Mouse (Mus musculus): ENCODE measurements around the gene Mphosph9. TPM values are rescaled to one million over a fixed set of nuclear protein-coding genes. Genes with fewer than 3 reads are reported as not detected.
"Not testable (repeated sequence)": the region's sequence is repeated elsewhere in the genome, so short reads cannot be mapped to it uniquely, and the experiment has no call there.

Gene Mphosph9
- polyA plus RNA-seq, 1 experiment from 2014 or later = 23.5 TPM

DNA sequence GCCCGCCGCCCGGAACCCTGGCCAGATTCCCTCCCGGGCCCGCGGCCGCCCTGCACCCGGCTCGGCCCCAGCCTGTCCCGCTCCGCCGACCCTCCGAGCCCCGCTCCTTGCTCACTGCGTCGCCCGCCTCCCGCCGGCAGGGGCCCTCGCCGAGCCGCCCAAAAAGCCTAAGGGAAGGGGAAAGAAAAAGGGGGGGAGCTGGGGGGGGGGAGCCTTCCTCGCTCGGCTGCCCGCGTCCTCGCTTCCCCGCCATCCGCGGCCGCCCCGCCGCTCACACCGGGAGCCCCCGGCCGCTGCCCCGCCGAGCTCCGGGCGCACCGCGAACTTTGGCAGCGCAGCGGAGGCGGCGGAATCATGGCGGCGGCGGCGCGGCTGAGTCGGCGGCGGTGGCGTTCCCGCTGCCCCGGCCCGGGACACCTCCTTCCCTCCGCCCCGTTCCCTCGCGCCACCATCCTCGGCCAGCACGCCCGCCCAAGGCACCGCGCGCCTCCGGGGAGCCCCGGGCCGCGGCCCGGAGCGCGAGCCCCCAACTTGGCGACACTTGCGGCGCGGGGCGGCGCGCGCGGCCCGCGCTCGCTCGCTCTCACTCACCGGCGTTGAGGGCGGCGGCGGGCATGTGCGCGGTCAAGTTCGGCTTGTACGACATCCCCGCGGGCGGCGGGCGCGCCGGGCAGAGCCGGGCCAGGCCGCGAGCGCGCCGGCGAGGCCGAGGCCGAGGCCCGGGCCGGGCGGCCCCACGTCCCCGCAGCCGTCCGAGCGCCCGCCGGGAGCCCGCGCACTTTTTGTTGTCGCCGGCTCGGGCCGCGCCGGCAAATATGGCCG is 26.2 kb upstream of the Mphosph9 start:
- H3K27me3 ChIP-seq (ENCODE audit: low read depth, poor library complexity, severe bottlenecking) = no peaks in the 10 kb centered on the region
- DNase-seq (ENCODE audit: low spot score) = peak; percentile 74
- under 1% methylated on average over 105 of the region's 132 CpGs for WGBS
- peak overlapping the region; percentile 100 for H3K27ac ChIP-seq
- H3K4me1 ChIP-seq = peaks cover 35% of the 10 kb centered on the region
- no peaks in the 10 kb centered on the region for H3K9me3 ChIP-seq (replicated peaks)
- peak overlapping the region; percentile 100 for H3K4me3 ChIP-seq
- H3K36me3 ChIP-seq = peaks cover 34% of the 10 kb centered on the region

DNA sequence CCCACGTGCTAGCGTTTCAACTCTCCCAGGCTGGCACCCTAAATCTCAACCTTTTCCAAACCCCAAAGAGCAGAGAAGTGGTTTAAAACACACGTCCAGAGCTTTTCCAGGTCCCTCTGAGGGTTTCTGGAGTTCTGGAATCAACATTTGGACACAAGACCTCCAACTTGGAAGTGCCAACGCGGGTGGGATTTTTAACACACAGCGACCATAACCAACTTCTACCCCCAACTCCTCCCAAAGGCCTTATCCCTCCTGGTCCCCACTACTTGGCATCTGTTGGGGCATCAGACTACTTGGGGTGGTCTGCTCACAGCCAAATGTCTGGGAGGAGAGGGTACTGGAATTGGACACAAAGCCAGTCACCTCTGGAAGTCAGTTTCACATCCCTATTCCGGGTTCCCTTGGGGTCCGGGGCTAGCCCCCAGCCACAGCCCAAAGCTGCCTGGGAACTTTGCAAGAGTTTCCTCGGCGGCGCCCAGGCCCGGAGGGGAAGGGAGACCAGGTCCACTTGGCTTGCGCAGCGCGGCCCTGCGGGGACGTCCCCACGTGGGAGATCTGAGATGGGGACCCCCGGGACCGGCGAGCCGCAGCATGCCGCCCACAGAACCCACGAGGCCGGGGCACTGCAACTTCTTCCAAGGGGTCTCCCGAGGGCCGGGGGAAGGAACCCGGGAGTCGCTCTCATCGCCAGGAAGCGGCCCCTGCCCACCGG is 25.4 kb upstream of the Mphosph9 start:
- 0% methylated on average over 32 of the region's 32 CpGs for WGBS
- Histone ChIP-seq H3K27ac (peak overlapping the region; percentile 100), H3K4me1 (peaks cover 35% of the 10 kb centered on the region), H3K4me3 (peak overlapping the region; percentile 100), H3K36me3 (peaks cover 42% of the 10 kb centered on the region), H3K27me3 (ENCODE audit: low read depth, poor library complexity, severe bottlenecking) (no peaks in the 10 kb centered on the region), H3K9me3 (replicated peaks) (no peaks in the 10 kb centered on the region)
- DNase-seq (ENCODE audit: low spot score) = peak; percentile 69

DNA sequence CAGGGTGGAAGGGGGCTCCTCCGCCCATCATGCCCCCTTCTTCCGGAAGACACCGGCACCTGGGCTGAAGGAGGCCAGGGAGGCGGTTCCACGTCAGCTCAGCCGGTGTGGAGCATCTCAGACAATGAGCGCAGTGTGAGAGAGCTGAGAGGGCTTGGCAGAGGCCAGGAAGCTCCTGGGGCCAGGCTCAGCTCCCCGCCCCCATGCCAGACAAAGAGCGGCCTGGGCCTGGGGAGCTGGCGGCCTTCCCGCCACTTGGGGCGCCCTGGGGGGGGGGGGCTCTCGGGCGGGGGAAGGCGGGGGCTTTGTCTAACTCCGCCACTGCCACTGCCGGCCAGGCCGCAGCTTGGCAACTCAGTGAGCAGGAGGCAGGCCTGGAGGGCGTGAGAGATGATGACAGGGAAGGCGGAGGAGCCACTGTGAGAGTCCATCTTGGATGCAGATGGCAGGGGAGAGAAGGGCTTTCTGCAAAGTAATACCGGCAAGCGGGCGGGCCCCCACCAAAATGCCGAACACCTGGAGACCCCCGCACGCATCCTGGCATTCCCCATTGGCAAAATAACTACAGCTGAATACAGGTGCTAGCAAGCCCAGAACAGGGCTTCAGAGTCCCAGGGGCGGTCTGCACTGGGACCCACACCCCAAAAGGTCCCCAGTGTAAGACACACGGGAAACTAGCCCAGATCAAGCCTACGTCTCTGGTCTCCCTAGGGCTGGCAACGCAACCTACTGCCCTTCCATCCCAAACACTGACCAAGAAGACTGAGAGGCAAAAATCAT is 24.6 kb upstream of the Mphosph9 start:
- H3K4me3 ChIP-seq = peak overlapping the region; percentile 100
- peaks cover 49% of the 10 kb centered on the region for H3K36me3 ChIP-seq
- H3K4me1 ChIP-seq = peaks cover 35% of the 10 kb centered on the region
- WGBS = under 1% methylated on average over 30 of the region's 30 CpGs
- H3K27me3 ChIP-seq (ENCODE audit: low read depth, poor library complexity, severe bottlenecking) = no peaks in the 10 kb centered on the region
- DNase-seq (ENCODE audit: low spot score) = peak; percentile 92
- H3K9me3 ChIP-seq (replicated peaks) = no peaks in the 10 kb centered on the region
- peak overlapping the region; percentile 100 for H3K27ac ChIP-seq

DNA sequence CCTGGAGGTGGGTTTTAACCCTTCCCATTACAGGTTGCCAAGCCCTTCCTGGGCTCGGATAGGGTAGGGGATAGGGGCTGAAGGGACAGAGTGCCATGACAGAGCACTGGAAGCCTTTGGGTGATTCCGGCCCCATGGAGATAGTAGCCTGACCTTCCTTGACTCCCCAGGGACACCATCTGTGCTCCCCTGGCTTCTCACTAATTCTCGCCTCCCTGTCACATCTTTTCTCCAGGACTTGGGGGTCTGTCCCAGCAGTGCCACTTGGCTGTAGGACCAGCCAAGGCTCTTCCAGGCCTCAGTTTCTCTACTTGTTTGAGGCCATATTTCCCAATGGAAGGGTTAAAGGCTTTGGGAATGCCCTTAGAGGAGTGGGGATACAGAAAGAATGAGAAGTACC is 23.8 kb upstream of the Mphosph9 start:
- 51% methylated on average over 3 of the region's 3 CpGs for WGBS
- peak overlapping the region; percentile 100 for H3K4me3 ChIP-seq
- no peaks in the 10 kb centered on the region for H3K27me3 ChIP-seq (ENCODE audit: low read depth, poor library complexity, severe bottlenecking)
- peaks cover 56% of the 10 kb centered on the region for H3K36me3 ChIP-seq
- no peaks in the 10 kb centered on the region for H3K9me3 ChIP-seq (replicated peaks)
- H3K4me1 ChIP-seq = peaks cover 35% of the 10 kb centered on the region
- peak; percentile 51 for DNase-seq (ENCODE audit: low spot score)
- peak overlapping the region; percentile 100 for H3K27ac ChIP-seq

GRCm38 (mm10) chr5:124351111-124351560 is 23.4 kb upstream of the Mphosph9 start:
- peaks cover 61% of the 10 kb centered on the region for H3K36me3 ChIP-seq
- no peaks in the 10 kb centered on the region for H3K27me3 ChIP-seq (ENCODE audit: low read depth, poor library complexity, severe bottlenecking)
- 33% methylated on average over 7 of the region's 7 CpGs for WGBS

DNA sequence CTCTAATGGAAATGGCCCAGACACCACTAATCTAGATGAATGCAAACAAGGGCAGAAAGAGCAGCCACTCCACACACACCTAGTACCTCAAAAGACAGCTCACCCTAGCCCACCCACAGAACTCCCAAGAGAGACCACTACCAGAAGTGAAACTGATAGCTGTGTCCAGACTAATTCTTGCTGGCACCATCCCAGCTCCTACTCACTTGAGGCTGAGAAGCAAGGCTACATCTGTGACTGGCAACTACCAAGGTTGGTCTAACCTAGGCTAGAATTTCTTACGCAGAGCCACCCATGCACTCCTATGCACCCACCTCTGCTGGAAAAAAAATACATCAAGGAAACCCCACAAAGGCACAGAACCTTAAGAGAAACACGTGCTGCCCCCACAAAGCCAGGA is 22.6 kb upstream of the Mphosph9 start:
- Histone ChIP-seq H3K27ac (peak overlapping the region; percentile 100), H3K36me3 (peaks cover 64% of the 10 kb centered on the region), H3K27me3 (ENCODE audit: low read depth, poor library complexity, severe bottlenecking) (no peaks in the 10 kb centered on the region), H3K4me1 (peaks cover 35% of the 10 kb centered on the region), H3K4me3 (peak overlapping the region; percentile 100), H3K9me3 (replicated peaks) (no peaks in the 10 kb centered on the region)
- 92% methylated on average over 2 of the region's 2 CpGs for WGBS
- DNase-seq (ENCODE audit: low spot score) = no peak

More at GRCm38 (mm10) chr5:124351111-124351560, 23.4 kb upstream of the Mphosph9 start:
- peak; percentile 63 for DNase-seq (ENCODE audit: low spot score)
- peak overlapping the region; percentile 100 for H3K4me3 ChIP-seq
- no peaks in the 10 kb centered on the region for H3K9me3 ChIP-seq (replicated peaks)
- peak overlapping the region; percentile 100 for H3K27ac ChIP-seq
- peaks cover 35% of the 10 kb centered on the region for H3K4me1 ChIP-seq

DNA sequence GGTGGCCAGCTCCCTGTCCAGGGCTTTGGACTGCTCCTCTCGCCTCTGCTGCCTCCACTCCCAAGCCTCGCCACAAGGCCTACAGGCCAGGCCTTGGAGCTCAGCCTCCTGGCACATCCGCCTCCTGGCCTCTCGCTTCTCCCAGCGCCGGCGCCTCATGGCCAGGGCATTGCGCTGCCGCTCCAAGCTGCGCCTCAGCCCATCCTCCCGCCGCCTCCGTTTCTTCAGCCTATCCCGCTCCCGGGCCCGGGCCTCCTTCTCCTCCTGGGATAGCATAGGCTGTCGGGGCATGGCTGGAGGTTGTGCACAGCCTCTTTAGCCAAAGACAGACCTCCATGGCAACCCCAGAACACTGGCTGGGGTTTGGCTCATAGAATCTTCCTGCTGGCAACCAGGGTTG is 21.4 kb upstream of the Mphosph9 start:
- no peaks in the 10 kb centered on the region for H3K27me3 ChIP-seq (ENCODE audit: low read depth, poor library complexity, severe bottlenecking)
- H3K9me3 ChIP-seq (replicated peaks) = no peaks in the 10 kb centered on the region
- peaks cover 76% of the 10 kb centered on the region for H3K36me3 ChIP-seq
- H3K4me1 ChIP-seq = peaks cover 33% of the 10 kb centered on the region
- no peak for DNase-seq (ENCODE audit: low spot score)
- H3K27ac ChIP-seq = peak overlapping the region; percentile 56; the same call in 1 of the 2 replicates
- whole genome bisulfite sequencing = 95% methylated on average over 17 of the region's 17 CpGs
- no peak overlapping the region for H3K4me3 ChIP-seq

DNA sequence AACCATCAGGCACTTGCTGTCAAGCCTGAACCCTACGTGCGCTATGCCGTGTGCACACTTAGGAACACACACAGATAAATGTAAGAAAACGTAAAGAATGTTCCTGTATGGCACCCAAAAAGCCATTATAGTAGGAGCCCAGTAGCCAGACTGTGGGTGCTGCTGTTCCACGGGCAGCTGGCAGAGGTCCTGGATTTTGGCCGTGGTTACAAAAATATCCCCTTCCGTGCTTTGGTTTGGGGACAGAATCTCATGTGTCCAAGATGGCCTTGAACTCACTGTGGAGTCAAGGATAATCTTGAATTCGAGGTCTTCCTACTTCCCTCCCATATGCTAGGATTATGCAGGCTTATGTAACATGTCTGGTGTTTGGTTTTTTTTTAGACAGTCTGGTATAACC is 15.1 kb upstream of the Mphosph9 start:
- no peaks in the 10 kb centered on the region for H3K27me3 ChIP-seq (ENCODE audit: low read depth, poor library complexity, severe bottlenecking)
- H3K4me3 ChIP-seq = no peak overlapping the region
- peaks cover 20% of the 10 kb centered on the region for H3K4me1 ChIP-seq
- no peaks in the 10 kb centered on the region for H3K9me3 ChIP-seq (replicated peaks)
- DNase-seq (ENCODE audit: low spot score) = no peak
- WGBS = 86% methylated on average over 8 of the region's 8 CpGs
- no peak overlapping the region for H3K27ac ChIP-seq
- H3K36me3 ChIP-seq = peaks cover 50% of the 10 kb centered on the region

- DNase-seq (ENCODE audit: low spot score); H3K27ac ChIP-seq; H3K4me3 ChIP-seq; H3K27me3 ChIP-seq (ENCODE audit: low read depth, poor library complexity, severe bottlenecking); H3K9me3 ChIP-seq (replicated peaks): not testable (repeated sequence)
- peaks cover 30% of the 10 kb centered on the region for H3K4me1 ChIP-seq
- 67% methylated on average over 6 of the region's 6 CpGs for WGBS
- peaks cover 41% of the 10 kb centered on the region for H3K36me3 ChIP-seq
These were observed 14.1 kb upstream of the Mphosph9 start for GRCm38 (mm10) chr5:124341753-124342339.

DNA sequence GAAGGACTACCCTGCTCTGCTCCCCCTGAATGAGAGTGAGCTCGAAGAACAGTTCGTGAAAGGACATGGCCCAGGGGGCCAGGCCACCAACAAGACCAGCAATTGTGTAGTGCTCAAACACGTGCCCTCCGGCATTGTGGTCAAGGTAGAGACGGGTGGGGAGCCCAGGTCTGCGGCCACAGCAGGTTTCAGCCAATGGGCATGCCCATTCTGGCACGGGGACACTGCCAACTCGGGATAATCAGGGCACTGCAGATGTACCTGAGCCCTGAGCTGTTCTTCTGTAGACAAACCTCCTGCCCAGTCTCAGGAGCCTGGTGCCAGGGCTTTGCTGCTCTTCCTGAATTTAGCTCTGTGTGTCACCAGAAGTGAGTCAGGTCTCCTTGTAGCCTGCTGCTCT is 11.0 kb upstream of the Mphosph9 start:
- WGBS = 91% methylated on average over 8 of the region's 8 CpGs
- no peaks in the 10 kb centered on the region for H3K9me3 ChIP-seq (replicated peaks)
- H3K27ac ChIP-seq = peak overlapping the region; percentile 14; the same call in 1 of the 2 replicates
- no peak for DNase-seq (ENCODE audit: low spot score)
- H3K4me3 ChIP-seq = no peak overlapping the region
- no peaks in the 10 kb centered on the region for H3K27me3 ChIP-seq (ENCODE audit: low read depth, poor library complexity, severe bottlenecking)
- peaks cover 15% of the 10 kb centered on the region for H3K36me3 ChIP-seq
- peaks cover 30% of the 10 kb centered on the region for H3K4me1 ChIP-seq

GRCm38 (mm10) chr5:124337909-124338308 is 10.1 kb upstream of the Mphosph9 start:
- Histone ChIP-seq H3K4me3 (no peak overlapping the region), H3K27ac (no peak overlapping the region), H3K36me3 (peaks cover 13% of the 10 kb centered on the region; the same call in 1 of the 2 replicates), H3K9me3 (replicated peaks) (no peaks in the 10 kb centered on the region), H3K4me1 (peaks cover 30% of the 10 kb centered on the region), H3K27me3 (ENCODE audit: low read depth, poor library complexity, severe bottlenecking) (no peaks in the 10 kb centered on the region)
- WGBS = 28% methylated on average over 9 of the region's 9 CpGs
- DNase-seq (ENCODE audit: low spot score) = no peak

DNA sequence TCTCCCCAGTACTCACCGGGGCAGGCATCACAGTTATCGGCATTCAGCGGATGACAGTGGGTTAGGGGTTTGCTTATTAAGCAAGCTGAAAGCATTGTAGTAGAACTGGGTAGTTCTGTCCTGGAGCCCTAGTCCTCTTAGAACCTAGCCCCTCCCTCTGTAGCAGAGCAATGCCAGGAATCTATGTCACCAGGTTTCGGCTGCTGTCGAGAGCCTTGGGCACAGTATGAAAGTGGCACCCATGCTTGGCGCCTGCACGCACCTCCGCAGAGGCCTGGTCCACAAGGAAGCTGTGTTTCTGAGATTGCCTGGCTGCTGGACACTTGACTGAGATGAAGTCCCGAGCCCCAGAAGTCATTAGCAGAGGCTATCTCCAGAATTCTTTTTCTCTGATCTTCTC is 9.3 kb upstream of the Mphosph9 start:
- 83% methylated on average over 9 of the region's 9 CpGs for WGBS
- Histone ChIP-seq H3K4me3 (no peak overlapping the region), H3K27ac (no peak overlapping the region), H3K4me1 (peaks cover 31% of the 10 kb centered on the region), H3K27me3 (ENCODE audit: low read depth, poor library complexity, severe bottlenecking) (no peaks in the 10 kb centered on the region), H3K36me3 (peaks cover 13% of the 10 kb centered on the region; the same call in 1 of the 2 replicates), H3K9me3 (replicated peaks) (no peaks in the 10 kb centered on the region)
- DNase-seq (ENCODE audit: low spot score) = no peak

Measured in limb, embryonic 10.5 days (tissue).